Mouse (Mus musculus) limb, embryonic 13.5 days (tissue): ENCODE measurements around the gene Gm49394. TPM values are rescaled to one million over a fixed set of nuclear protein-coding genes. Genes with fewer than 3 reads are reported as not detected.
A peak's percentile ranks its signal among the peaks of the same experiment; 100 is the strongest.

Experiments
- ATAC-seq: fragments of 200-750 bp; cut with Nextera tagmentation; 2 replicates; pipeline ENCODE4 v1.8.0; 2017; ENCODE audit warnings: low read depth, moderate number of reproducible peaks, moderate TSS enrichment; ENCODE audit not compliant: low FRiP score
- H3K27ac ChIP-seq: fragments of 300-500 bp; sonication (generic); 2 replicates; pipeline ENCODE4 v1.5.1; 2015; ENCODE audit warnings: inconsistent platforms, mild to moderate bottlenecking, moderate library complexity
- H3K27me3 ChIP-seq: fragments of 300-500 bp; sonication (generic); 2 replicates; pipeline ENCODE4 v1.6.1; 2015; ENCODE audit warnings: mild to moderate bottlenecking, inconsistent platforms
- H3K36me3 ChIP-seq: fragments of 300-500 bp; sonication (generic); 2 replicates; pipeline ENCODE4 v1.6.1; 2015; ENCODE audit warnings: inconsistent platforms, mild to moderate bottlenecking, moderate library complexity
- H3K4me1 ChIP-seq: fragments of 300-500 bp; sonication (generic); 2 replicates; pipeline ENCODE4 v1.6.1; 2015; ENCODE audit warnings: inconsistent platforms
- H3K4me2 ChIP-seq: fragments of 300-500 bp; sonication (generic); replicated peaks from 2 replicates; pipeline ENCODE4 v1.6.1; 2015; ENCODE audit warnings: inconsistent platforms, mild to moderate bottlenecking, moderate library complexity
- H3K4me3 ChIP-seq: fragments of 300-500 bp; sonication (generic); 2 replicates; pipeline ENCODE4 v1.5.1; 2015; ENCODE audit warnings: moderate library complexity, mild to moderate bottlenecking, inconsistent platforms
- H3K9ac ChIP-seq: fragments of 300-500 bp; sonication (generic); 2 replicates; pipeline ENCODE4 v1.6.1; 2015; ENCODE audit warnings: mild to moderate bottlenecking, inconsistent platforms
- H3K9me3 ChIP-seq: fragments of 300-500 bp; sonication (generic); 2 replicates; pipeline ENCODE4 v1.6.1; 2016; ENCODE audit warnings: inconsistent platforms
- WGBS: fragments of 180-500 bp; shearing (Covaris S2); methylation state at CpG from one replicate; pipeline ENCODE4 v1.1.7; 2015; 5-methylcytosine and 5-hydroxymethylcytosine counted together
- microRNA counts: library from miRNA; unstranded; fragments of <30 nt; microRNA quantifications from one replicate; lab custom pipeline; 2016
- microRNA-seq: library from miRNA; unstranded; fragments of <30 nt; microRNA quantifications from one replicate; pipeline ENCODE4, GENCODE M21; 2016
- polyA plus RNA-seq: library from polyadenylated mRNA; unstranded; fragments of >200 nt; fragmentation: Nextera tagmentation; extraction: Ambion mirVana; gene quantifications from 2 replicates; pipeline ENCODE4 v1.2.1, GENCODE M21; 2015

Gene Gm49394
- polyA plus RNA-seq, 1 experiment from 2014 or later: 0.23 TPM

DNA sequence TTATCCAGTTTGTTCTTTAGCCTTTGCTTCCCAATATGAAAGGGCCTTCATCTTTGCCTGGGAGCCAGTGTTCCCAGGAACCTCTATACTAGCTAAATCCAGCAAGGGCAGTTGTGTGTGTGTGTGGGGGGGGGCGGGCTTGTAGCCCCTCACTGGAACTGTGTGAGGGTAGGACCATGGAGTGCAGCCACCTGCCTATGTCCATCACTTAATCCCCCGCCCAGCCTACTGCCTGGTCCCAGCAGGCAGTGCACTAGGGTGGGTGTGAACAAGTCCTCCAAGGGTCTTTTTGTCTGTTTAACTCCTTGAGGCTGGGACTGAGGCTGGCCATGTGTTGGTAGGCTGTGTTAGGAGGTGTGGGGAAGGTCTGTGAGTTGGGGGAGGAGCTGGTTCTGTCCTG lies 56.7 kb downstream of the Gm49394 start:
- peak; percentile 64; the same call in 1 of the 2 replicates for ATAC-seq
- H3K4me3 ChIP-seq: no peak overlapping the region
- H3K4me2 ChIP-seq: no peak overlapping the region
- no peak overlapping the region for H3K27ac ChIP-seq
- no peak overlapping the region for H3K9ac ChIP-seq
- 61% methylated on average over 2 of the region's 2 CpGs for WGBS
- H3K4me1 ChIP-seq: peaks cover 34% of the 10 kb centered on the region
- H3K36me3 ChIP-seq: peaks cover 4% of the 10 kb centered on the region; the same call in 1 of the 2 replicates
- H3K27me3 ChIP-seq: no peaks in the 10 kb centered on the region
- H3K9me3 ChIP-seq: no peaks in the 10 kb centered on the region

DNA sequence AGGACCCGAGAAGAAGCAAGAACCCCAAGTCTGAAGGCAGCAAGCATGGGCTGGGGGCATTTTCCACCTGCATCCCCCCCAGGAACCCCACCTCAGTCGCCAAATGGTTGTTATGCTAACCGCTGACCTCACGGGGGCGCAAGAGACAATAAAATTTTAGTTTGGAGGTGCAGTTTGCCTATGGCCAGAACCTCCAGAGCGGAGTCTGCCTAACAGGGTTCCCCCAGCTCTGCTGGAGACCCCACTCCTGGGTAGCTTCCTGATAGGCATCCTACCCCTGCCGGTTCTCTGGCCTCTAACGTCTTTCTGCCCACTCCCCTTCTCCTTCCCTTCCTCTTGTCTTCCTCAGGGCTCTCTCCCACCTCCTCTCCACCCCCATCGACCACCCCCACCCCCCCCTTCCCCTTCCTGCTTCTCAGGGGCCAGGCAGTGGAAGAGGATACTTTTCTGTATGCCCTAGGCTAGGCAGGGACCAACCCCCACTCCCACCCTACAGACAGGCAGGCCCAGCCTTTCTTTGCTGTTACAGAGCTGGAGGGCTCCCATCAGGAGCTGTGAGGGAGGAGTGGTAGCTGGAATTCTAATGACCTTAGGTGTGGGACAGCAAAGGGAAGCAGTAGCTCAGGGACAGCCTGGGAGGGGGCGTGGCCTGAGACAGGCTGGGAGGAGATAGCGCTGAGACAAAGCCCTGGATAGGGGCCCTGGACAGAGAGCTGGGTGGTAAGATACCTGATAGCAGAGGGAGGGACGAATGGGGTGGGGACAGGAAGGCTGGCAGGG lies 58.9 kb downstream of the Gm49394 start:
- peak; percentile 87 for ATAC-seq
- Histone ChIP-seq H3K4me1 (peaks cover 34% of the 10 kb centered on the region), H3K27ac (peak overlapping the region; percentile 90), H3K27me3 (no peaks in the 10 kb centered on the region), H3K4me3 (0 out of 2 replicates have a peak overlapping the region, but pooled peaks have one; percentile 13), H3K9ac (peak overlapping the region; percentile 56; the same call in 1 of the 2 replicates), H3K36me3 (no peaks in the 10 kb centered on the region), H3K4me2 (peak overlapping the region; percentile 48), H3K9me3 (no peaks in the 10 kb centered on the region)
- WGBS: under 1% methylated on average over 12 of the region's 12 CpGs

DNA sequence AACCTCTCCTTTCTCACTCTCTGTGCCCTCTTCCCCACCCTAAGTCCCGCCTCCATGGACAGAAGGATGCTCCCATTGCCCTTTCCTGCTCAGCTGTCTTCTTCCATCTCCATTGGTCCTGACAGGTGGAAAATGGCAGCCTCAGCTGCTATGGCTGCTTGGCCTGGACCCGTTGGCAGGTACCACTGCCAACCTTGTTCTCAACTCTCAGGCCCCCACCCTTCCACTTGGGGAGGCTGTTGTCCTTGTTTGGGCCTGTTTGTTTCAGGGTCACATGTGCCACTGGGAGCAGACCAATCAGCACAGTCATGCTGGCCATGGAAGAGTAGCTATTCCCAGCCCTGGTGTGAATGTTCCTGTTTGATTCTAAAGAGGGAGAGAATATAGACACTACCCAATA lies 68.8 kb downstream of the Gm49394 start:
- no peak; the same call in 1 of the 2 replicates for ATAC-seq
- H3K36me3 ChIP-seq: no peaks in the 10 kb centered on the region
- 0 out of 2 replicates have a peak overlapping the region, but pooled peaks have one; percentile 22 for H3K27ac ChIP-seq
- peaks cover 52% of the 10 kb centered on the region for H3K4me1 ChIP-seq
- H3K9me3 ChIP-seq: no peaks in the 10 kb centered on the region
- no peak overlapping the region for H3K4me3 ChIP-seq
- no peak overlapping the region for H3K4me2 ChIP-seq
- H3K27me3 ChIP-seq: no peaks in the 10 kb centered on the region
- 74% methylated on average over 2 of the region's 2 CpGs for WGBS
- no peak overlapping the region for H3K9ac ChIP-seq

MicroRNAs encoded within 50 kb of the gene (microRNA counts, 519-probe panel; counts per million panel counts)
- microRNA mmu-miR-483 (lab: Ali Mortazavi, UCI): 2,906 counts per million, percentile 47 among the panel's probes with 10 or more counts

Small RNAs within 50 kb of the gene (microRNA-seq; reads per million reads assigned to microRNA genes)
- 3,016 reads per million, percentile 86 among the genes with 10 or more reads in this experiment for gene Mir483

Other genes with a start within 250 kb of the Gm49394 start
- 1.2 and 1.4 TPM in 2 replicates for gene Syt8, start 235.1 kb downstream of the Gm49394 start, polyA plus RNA-seq
- gene Tnni2, start 228.1 kb downstream of the Gm49394 start, polyA plus RNA-seq: 45.2 and 47.5 TPM in 2 replicates
- gene Lsp1, start 209.1 kb downstream of the Gm49394 start, polyA plus RNA-seq: 46.3 and 49.8 TPM in 2 replicates
- gene Tnnt3, start 171.1 kb downstream of the Gm49394 start, polyA plus RNA-seq: 60.9 and 62.3 TPM in 2 replicates
- gene Mrpl23, start 137.3 kb downstream of the Gm49394 start, polyA plus RNA-seq: 27.3 and 35.1 TPM in 2 replicates
- gene Igf2, start 3.1 kb downstream of the Gm49394 start, polyA plus RNA-seq: 1,260 and 1,271 TPM in 2 replicates
- not detected in 2 replicates for gene Ins2, start 73.4 kb upstream of the Gm49394 start, polyA plus RNA-seq